Mouse (Mus musculus): ENCODE data around the gene Plb1.

DNA sequence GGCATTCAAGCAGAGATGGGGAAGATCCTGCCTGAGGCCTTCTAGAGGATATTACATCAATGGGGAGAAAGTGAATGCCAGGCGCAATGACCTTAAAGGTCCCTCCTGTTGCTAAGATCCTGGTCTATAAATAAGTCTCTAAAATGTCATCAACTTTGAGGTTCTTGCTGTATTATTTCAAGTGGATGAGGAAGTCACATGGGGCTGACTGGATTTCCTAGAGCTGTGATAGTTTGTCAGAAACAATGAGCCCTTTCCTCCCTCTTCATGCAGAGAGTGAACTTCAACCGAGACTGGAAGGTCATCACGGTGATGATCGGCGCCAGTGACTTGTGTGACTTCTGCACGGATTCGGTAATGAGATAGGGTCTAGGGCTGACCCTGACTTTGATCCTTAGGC lies 95.6 kb downstream of the Plb1 start:
- TF ChIP-seq ZC3H11A (IDR thresholded peaks at IDR 0.05; ENCODE audit: low read depth, low read length) (no peak), MAX (IDR thresholded peaks at IDR 0.05; ENCODE audit: low read length) (no peak), POLR2A (IDR thresholded peaks at IDR 0.05; ENCODE audit: low read depth, low read length) (no peak), BHLHE40 (IDR thresholded peaks at IDR 0.05; ENCODE audit: low read depth, low read length) (no peak), CTCF (conservative IDR thresholded peaks at IDR 0.05 in 1 of 2, IDR thresholded peaks at IDR 0.05 in 1 of 2; ENCODE audit: low read depth in 2 of 2, low read length in 2 of 2) (no peak), NRF1 (IDR thresholded peaks at IDR 0.05; ENCODE audit: low read depth, low read length) (no peak), ZNF384 (IDR thresholded peaks at IDR 0.05; ENCODE audit: low read depth, low read length) (no peak), TBP (conservative IDR thresholded peaks at IDR 0.05; ENCODE audit: low read depth, low read length) (no peak), MEF2A (IDR thresholded peaks at IDR 0.05; ENCODE audit: borderline replicate concordance, low read depth, low read length) (no peak), ZKSCAN1 (IDR thresholded peaks at IDR 0.05; ENCODE audit: borderline replicate concordance, low read depth, low read length) (no peak), KAT2A (IDR thresholded peaks at IDR 0.05; ENCODE audit: insufficient replicate concordance, low read length) (no peak), MYC (IDR thresholded peaks at IDR 0.05; ENCODE audit: low read depth, low read length) (no peak), POLR2AphosphoS2 (IDR thresholded peaks at IDR 0.05; ENCODE audit: low read depth, low read length) (no peak), MAFK (IDR thresholded peaks at IDR 0.05; ENCODE audit: insufficient replicate concordance, low read length) (no peak)
